Mouse (Mus musculus) megakaryocyte, embryonic 14.5 days (primary cell): ENCODE data around the gene Sept9.

Source experiments
- FLI1 ChIP-seq: IDR thresholded peaks from 2 replicates; pipeline ENCODE4 v1.6.1; 2012; ENCODE audit warnings: low read length, inconsistent platforms, mixed read lengths
- GATA1 ChIP-seq: IDR thresholded peaks from 3 replicates; pipeline ENCODE4 v1.6.1; 2012; ENCODE audit warnings: mixed read lengths, low read length, inconsistent platforms, borderline replicate concordance

- TF ChIP-seq GATA1 (no peak), FLI1 (no peak)
These were observed 5.6 kb downstream of the Sept9 start for GRCm38 (mm10) chr11:117205042-117205441.
